Mouse (Mus musculus): Measurements from ENCODE around the gene Brsk1.

DNA sequence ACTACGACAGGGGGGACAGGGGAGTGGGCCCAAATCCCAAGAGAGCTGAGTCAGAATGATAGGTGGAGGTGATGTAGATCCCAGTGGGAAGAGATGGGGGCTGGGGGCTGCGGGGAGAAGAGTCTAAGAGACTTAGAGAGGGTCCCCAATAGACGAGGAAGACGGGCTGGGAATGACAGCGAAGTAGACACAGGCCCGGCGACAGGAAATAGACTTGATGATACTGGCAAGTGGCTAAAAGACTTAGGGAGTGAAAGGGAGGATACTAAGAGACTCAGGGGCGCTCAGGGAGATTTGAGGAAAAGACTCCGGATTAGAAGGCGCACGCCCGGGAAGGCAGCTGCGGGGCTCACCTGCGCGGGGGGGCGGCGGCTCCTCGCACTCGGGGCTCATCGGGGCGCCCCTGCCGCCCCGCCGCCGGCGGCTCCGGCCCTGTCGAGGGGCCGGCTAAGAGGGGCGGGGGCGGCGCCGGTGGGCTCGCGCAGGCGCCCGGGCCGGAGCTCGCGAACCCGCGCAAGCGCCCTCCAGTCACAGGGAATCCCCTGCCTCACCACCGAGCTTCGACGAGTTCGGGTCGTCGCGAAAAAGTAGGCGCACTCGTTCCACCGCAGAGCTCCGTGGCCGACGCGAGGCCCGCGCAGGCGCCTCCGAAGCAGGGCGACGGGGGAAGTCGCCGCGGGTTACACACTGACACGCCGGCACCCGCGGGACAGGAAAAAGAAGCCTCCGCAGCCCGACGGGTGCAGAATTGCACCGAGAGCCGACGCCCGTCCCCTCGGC, 32.1 kb upstream of the Brsk1 start:
- TF ChIP-seq CTCF (IDR thresholded peaks at IDR 0.05; ENCODE audit: low read depth, low read length): no peak
- TF ChIP-seq TAL1 (conservative IDR thresholded peaks at IDR 0.05; ENCODE audit: low read depth, low read length): no peak
- TF ChIP-seq POLR2AphosphoS5 (IDR thresholded peaks at IDR 0.05; ENCODE audit: insufficient replicate concordance, low read depth, low read length): no peak

Data from G1E (cell line).